Mouse (Mus musculus): ENCODE data around the gene Polh. TPM values are rescaled to one million over a fixed set of nuclear protein-coding genes. Genes with fewer than 3 reads are reported as not detected.

Polh gene
- polyA plus RNA-seq, 1 experiment from 2014 or later = 11.5 TPM

GRCm38 (mm10) chr17:46143578-46144423 lies 58.6 kb downstream of the Polh start, which contains the start of gene Rsph9:
TSS of gene Rsph9 (minus strand) at chr17:46144216.
- 8% methylated on average over 37 of the region's 37 CpGs for WGBS
- peak within 1 kb of the TSS; percentile 72 for H3K27ac ChIP-seq

GRCm38 (mm10) chr17:46139872-46140271 lies 62.6 kb downstream of the Polh start:
- Histone ChIP-seq H3K27ac (no peak overlapping the region), H3K27me3 (ENCODE audit: low read depth, poor library complexity, severe bottlenecking) (no peaks in the 10 kb centered on the region), H3K9me3 (replicated peaks) (no peaks in the 10 kb centered on the region), H3K4me3 (no peak overlapping the region), H3K36me3 (0 out of 2 replicates have a peak, but pooled peaks cover 1% of the 10 kb centered on the region), H3K4me1 (peaks cover 24% of the 10 kb centered on the region)
- DNase-seq (ENCODE audit: low spot score) = no peak
- WGBS = 90% methylated on average over 3 of the region's 3 CpGs

More at GRCm38 (mm10) chr17:46143578-46144423, 58.6 kb downstream of the Polh start, which contains the start of gene Rsph9:
- DNase-seq (ENCODE audit: low spot score) = peak; percentile 86
- Histone ChIP-seq H3K36me3 (peaks cover 40% of the 10 kb centered on the region), H3K4me1 (peaks cover 21% of the 10 kb centered on the region), H3K27me3 (ENCODE audit: low read depth, poor library complexity, severe bottlenecking) (no peaks in the 10 kb centered on the region), H3K9me3 (replicated peaks) (no peaks in the 10 kb centered on the region), H3K4me3 (peak within 1 kb of the TSS; percentile 66)

GRCm38 (mm10) chr17:46138563-46139236 lies 63.7 kb downstream of the Polh start:
- peaks cover 17% of the 10 kb centered on the region for H3K4me1 ChIP-seq
- no peaks in the 10 kb centered on the region for H3K9me3 ChIP-seq (replicated peaks)
- DNase-seq (ENCODE audit: low spot score) = no peak
- 86% methylated on average over 8 of the region's 8 CpGs for WGBS
- H3K36me3 ChIP-seq = no peaks in the 10 kb centered on the region
- no peak overlapping the region for H3K27ac ChIP-seq
- no peak overlapping the region for H3K4me3 ChIP-seq
- H3K27me3 ChIP-seq (ENCODE audit: low read depth, poor library complexity, severe bottlenecking) = no peaks in the 10 kb centered on the region

GRCm38 (mm10) chr17:46132862-46133261 lies 69.6 kb downstream of the Polh start:
- H3K4me1 ChIP-seq = peaks cover 9% of the 10 kb centered on the region; the same call in 1 of the 2 replicates
- 80% methylated on average over 8 of the region's 8 CpGs for WGBS
- no peak overlapping the region for H3K4me3 ChIP-seq
- no peaks in the 10 kb centered on the region for H3K9me3 ChIP-seq (replicated peaks)
- DNase-seq (ENCODE audit: low spot score) = no peak
- H3K36me3 ChIP-seq = peaks cover 30% of the 10 kb centered on the region
- no peak overlapping the region for H3K27ac ChIP-seq
- no peaks in the 10 kb centered on the region for H3K27me3 ChIP-seq (ENCODE audit: low read depth, poor library complexity, severe bottlenecking)

GRCm38 (mm10) chr17:46132058-46132718 lies 70.3 kb downstream of the Polh start:
- DNase-seq (ENCODE audit: low spot score) = peak; percentile 89

GRCm38 (mm10) chr17:46129741-46130498 lies 72.5 kb downstream of the Polh start:
- Histone ChIP-seq H3K4me1 (peaks cover 31% of the 10 kb centered on the region), H3K9me3 (replicated peaks) (no peaks in the 10 kb centered on the region), H3K27ac (0 out of 2 replicates have a peak overlapping the region, but pooled peaks have one; percentile 6), H3K4me3 (no peak overlapping the region), H3K27me3 (ENCODE audit: low read depth, poor library complexity, severe bottlenecking) (no peaks in the 10 kb centered on the region), H3K36me3 (peaks cover 60% of the 10 kb centered on the region)
- no peak for DNase-seq (ENCODE audit: low spot score)
- 81% methylated on average over 13 of the region's 13 CpGs for WGBS

More at GRCm38 (mm10) chr17:46132058-46132718, 70.3 kb downstream of the Polh start:
- no peak overlapping the region for H3K27ac ChIP-seq
- H3K27me3 ChIP-seq (ENCODE audit: low read depth, poor library complexity, severe bottlenecking) = no peaks in the 10 kb centered on the region
- H3K9me3 ChIP-seq (replicated peaks) = no peaks in the 10 kb centered on the region
- whole genome bisulfite sequencing = 20% methylated on average over 12 of the region's 12 CpGs
- H3K36me3 ChIP-seq = peaks cover 37% of the 10 kb centered on the region
- no peak overlapping the region for H3K4me3 ChIP-seq
- H3K4me1 ChIP-seq = peaks cover 11% of the 10 kb centered on the region; the same call in 1 of the 2 replicates

- no peak for DNase-seq (ENCODE audit: low spot score)
- Histone ChIP-seq H3K27me3 (ENCODE audit: low read depth, poor library complexity, severe bottlenecking) (no peaks in the 10 kb centered on the region), H3K4me3 (no peak overlapping the region), H3K27ac (no peak overlapping the region), H3K9me3 (replicated peaks) (no peaks in the 10 kb centered on the region), H3K36me3 (peaks cover 79% of the 10 kb centered on the region), H3K4me1 (peaks cover 31% of the 10 kb centered on the region)
- WGBS = 88% methylated on average over 6 of the region's 6 CpGs
Observed at GRCm38 (mm10) chr17:46127814-46128493, 74.5 kb downstream of the Polh start.

- Histone ChIP-seq H3K9me3 (replicated peaks) (no peaks in the 10 kb centered on the region), H3K4me1 (peaks cover 26% of the 10 kb centered on the region), H3K27ac (peak overlapping the region; percentile 68), H3K4me3 (no peak overlapping the region), H3K27me3 (ENCODE audit: low read depth, poor library complexity, severe bottlenecking) (no peaks in the 10 kb centered on the region), H3K36me3 (peaks cover 93% of the 10 kb centered on the region)
- DNase-seq (ENCODE audit: low spot score) = no peak
- WGBS = 33% methylated on average over 6 of the region's 6 CpGs
Observed at GRCm38 (mm10) chr17:46126608-46127007, 75.8 kb downstream of the Polh start.

- no peak for DNase-seq (ENCODE audit: low spot score)
- Histone ChIP-seq H3K27ac (no peak overlapping the region), H3K27me3 (ENCODE audit: low read depth, poor library complexity, severe bottlenecking) (no peaks in the 10 kb centered on the region), H3K4me1 (peaks cover 39% of the 10 kb centered on the region), H3K9me3 (replicated peaks) (no peaks in the 10 kb centered on the region), H3K36me3 (peaks cover 90% of the 10 kb centered on the region), H3K4me3 (no peak overlapping the region)
- 89% methylated on average over 12 of the region's 12 CpGs for WGBS
Observed at GRCm38 (mm10) chr17:46123953-46124700, 78.3 kb downstream of the Polh start.

- H3K4me3 ChIP-seq = no peak overlapping the region
- peak overlapping the region; percentile 2; the same call in 1 of the 2 replicates for H3K27ac ChIP-seq
- peaks cover 47% of the 10 kb centered on the region for H3K4me1 ChIP-seq
- no peak for DNase-seq (ENCODE audit: low spot score)
- peaks cover 90% of the 10 kb centered on the region for H3K36me3 ChIP-seq
- H3K9me3 ChIP-seq (replicated peaks) = no peaks in the 10 kb centered on the region
- no peaks in the 10 kb centered on the region for H3K27me3 ChIP-seq (ENCODE audit: low read depth, poor library complexity, severe bottlenecking)
- 98% methylated on average over 4 of the region's 4 CpGs for WGBS
Observed at GRCm38 (mm10) chr17:46123285-46123684, 79.2 kb downstream of the Polh start.

- DNase-seq (ENCODE audit: low spot score) = no peak
- H3K27me3 ChIP-seq (ENCODE audit: low read depth, poor library complexity, severe bottlenecking) = no peaks in the 10 kb centered on the region
- H3K4me1 ChIP-seq = peaks cover 52% of the 10 kb centered on the region
- H3K4me3 ChIP-seq = no peak overlapping the region
- H3K9me3 ChIP-seq (replicated peaks) = no peaks in the 10 kb centered on the region
- no peak overlapping the region for H3K27ac ChIP-seq
- H3K36me3 ChIP-seq = peaks cover 90% of the 10 kb centered on the region
- WGBS = 93% methylated on average over 4 of the region's 4 CpGs
Observed at GRCm38 (mm10) chr17:46122791-46123190, 79.7 kb downstream of the Polh start.
